Mouse (Mus musculus) lung, adult 2 months (tissue): ENCODE results near the gene Myh11.

Experiments used
- CTCF ChIP-seq: fragments of 200-500 bp; IDR thresholded peaks from 2 replicates; pipeline ENCODE4 v1.5.1; 2011; ENCODE audit warnings: mild to moderate bottlenecking, low read length, control low read depth; ENCODE audit not compliant: insufficient read depth
- POLR2A ChIP-seq: fragments of 200-500 bp; IDR thresholded peaks from 2 replicates; pipeline ENCODE4 v1.6.1; 2011; ENCODE audit warnings: low read depth, mild to moderate bottlenecking, control low read depth, low read length, borderline replicate concordance; ENCODE audit errors: extremely low read depth

GRCm38 (mm10) chr16:14195427-14195826, 95.7 kb downstream of the Myh11 start:
- peak; percentile 56 for TF ChIP-seq CTCF
- TF ChIP-seq POLR2A = no peak
